Mouse (Mus musculus) brain, embryonic 14.5 days (tissue): Measurements from ENCODE around the gene Erlin1.

ENCODE experiments used
- CTCF ChIP-seq: fragments of 200-500 bp; IDR thresholded peaks from 2 replicates; pipeline ENCODE4 v1.5.1; 2012; ENCODE audit warnings: inconsistent platforms, mild to moderate bottlenecking, moderate library complexity, borderline replicate concordance; ENCODE audit not compliant: insufficient read depth, insufficient read length; ENCODE audit errors: extremely low read depth
- POLR2A ChIP-seq: fragments of 200-500 bp; IDR thresholded peaks from 2 replicates; pipeline ENCODE4 v1.6.1; 2012; ENCODE audit warnings: mild to moderate bottlenecking, inconsistent platforms, borderline replicate concordance; ENCODE audit not compliant: poor library complexity, insufficient read depth, insufficient read length, severe bottlenecking; ENCODE audit errors: extremely low read depth

DNA sequence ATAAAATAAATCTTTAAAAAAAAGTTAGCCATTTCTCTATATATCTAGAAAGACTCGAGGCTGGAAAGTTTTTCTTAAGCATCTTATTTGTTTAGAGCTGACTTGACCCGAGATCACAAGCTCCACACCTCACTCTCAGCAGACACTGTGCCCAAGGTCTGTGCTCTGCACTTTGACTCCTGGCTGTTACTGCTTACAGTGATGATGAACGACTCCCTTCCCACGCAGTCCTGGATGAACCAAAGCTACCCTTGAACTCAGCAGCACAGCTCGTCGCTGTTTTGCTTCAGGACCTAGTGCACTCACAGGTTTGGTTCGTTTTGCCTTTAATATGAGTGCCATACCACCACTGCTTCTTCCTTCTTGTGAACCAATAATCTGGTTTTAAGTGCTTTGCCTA, 5.8 kb downstream of the Erlin1 start:
- no peak for TF ChIP-seq CTCF
- no peak for TF ChIP-seq POLR2A
